Comparison of ENCODE assay signal across 9 mouse cellular contexts in the genomic region with DNA sequence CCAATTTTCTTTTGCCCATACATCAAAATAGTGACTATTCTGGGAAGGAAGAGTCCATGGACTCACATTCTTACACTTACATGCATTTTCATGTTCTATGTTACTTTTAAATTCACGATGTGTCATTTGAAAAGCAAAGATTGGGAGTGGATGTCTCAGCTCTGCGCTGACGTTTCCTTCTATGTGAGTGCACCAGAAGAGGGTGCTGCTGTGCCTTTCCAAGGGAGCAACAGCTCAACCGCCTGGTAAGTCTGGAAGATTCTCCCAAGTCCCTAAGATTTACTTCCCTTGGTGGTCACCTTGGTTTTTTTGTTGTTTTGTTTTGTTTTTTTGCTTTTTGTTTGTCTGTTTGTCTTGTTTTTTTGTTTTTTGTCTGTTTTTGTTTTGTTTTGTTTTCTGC. TPM values are rescaled to one million over a fixed set of nuclear protein-coding genes. Genes with fewer than 3 reads are reported as not detected.
DNase-seq lines count a peak whose midpoint lies in the region; ATAC-seq and TF ChIP-seq lines count a peak whose summit lies in the region.
"Had no signal": no experiment of that assay in that cellular context is flagged by ENCODE, and none has a peak within 500 bp of the region (broad histone marks: within the 10 kb centered on the region; RNA-seq: fewer than 3 reads in every experiment).

No protein-coding gene starts in this region.

- no peak for TF ChIP-seq POLR2A in cerebellum, adult 2 months (IDR thresholded peaks at IDR 0.05; ENCODE audit: borderline replicate concordance, insufficient read depth, low read length)

- no peaks in the 10 kb centered on the region for H3K4me1 ChIP-seq in cerebellum, adult 2 months (ENCODE audit: control insufficient read depth, insufficient read depth, low read length)

- 12% methylated on average over 4 of the region's 4 CpGs for WGBS in cerebellum, adult 2 months

- no peak for ATAC-seq in monocyte, adult 5-6 weeks (replicated peaks; ENCODE audit: insufficient number of reproducible peaks, low FRiP score, low TSS enrichment, poor library complexity, severe bottlenecking)

- peak; percentile 53 for TF ChIP-seq CTCF in cerebellum, adult 2 months (IDR thresholded peaks at IDR 0.05; ENCODE audit: borderline replicate concordance, insufficient read depth, low read depth, low read length)

- peak; percentile 13 to 26 for DNase-seq in cerebellum, adult 2 months
- no peak for DNase-seq in cerebellum, adult 11-12 months
- peak; percentile 49 to 62 for DNase-seq in left cerebral cortex, postnatal 10 days (ENCODE audit: extremely low spot score in 1 of 2, low spot score in 2 of 2)
- no peak for DNase-seq in left cerebral cortex, adult 8-10 months (ENCODE audit: low spot score in 2 of 2)
- peak; percentile 61 for DNase-seq in adrenal gland, postnatal 10 days
- DNase-seq in heart, postnatal 10 days, result peak; percentile 58 to 68
- peak; percentile 18 for DNase-seq in lung, postnatal 25 days (ENCODE audit: low spot score)

- no peaks in the 10 kb centered on the region for H3K27me3 ChIP-seq in cerebellum, adult 2 months (ENCODE audit: control insufficient read depth, insufficient read depth, low read length)

- H3K4me3 ChIP-seq in cerebellum, adult 2 months (replicated peaks; ENCODE audit: insufficient read depth, low read depth, low read length), result no peak overlapping the region
- H3K4me3 ChIP-seq: limb, embryonic 13.5 days had no signal

- no peak overlapping the region for H3K27ac ChIP-seq in cerebellum, adult 2 months (ENCODE audit: insufficient read depth, low read length)
- H3K27ac ChIP-seq: limb, embryonic 13.5 days had no signal

- intact Hi-C loops in left cerebral cortex, postnatal 10 days (cut with DNase I), result loop anchor here (2.0 to 10.0 kb wide), 4 partner anchors 752 to 1427 kb away; no protein-coding TSS in a partner anchor
- intact Hi-C loops in heart, postnatal 10 days (cut with DNase I), result loop anchor here (5.0 kb wide), 1 partner anchor 1427 kb away; no protein-coding TSS in a partner anchor

RNA-seq across cellular contexts. Expression of gene Inhba, which starts 6.1 kb away (rescaled TPM):
- 1.8 TPM in 2 replicates for polyA plus RNA-seq in cerebellum, adult 2 months (2012; rRNA removed)
- 10 to 100 TPM in 1 of 2 experiments, 1 to 10 TPM in 1; 8.9 to 10.8 TPM for total RNA-seq in left cerebral cortex, postnatal 10 days (2021)
- 10 to 100 TPM in 3 of 4 experiments, 1 to 10 TPM in 1; 8.8 to 16.1 (median 13.9) TPM for total RNA-seq in left cerebral cortex, adult 8-10 months (2022)
- 1 to 10 TPM; 2.9 to 6.1 TPM for total RNA-seq in adrenal gland, postnatal 10 days (2021)
- total RNA-seq in heart, postnatal 10 days (2021), result 1 to 10 TPM; 7.1 to 9.3 TPM
- 0.10 to 0.32 TPM in 2 of 3 replicates, not detected in the other for total RNA-seq in monocyte, adult 5-6 weeks (2017)

Comparison
In these comparisons a context has a peak if more than half of its experiments do, and no peak if none do; other contexts are left out.
1. DNase-seq: peak in cerebellum, adult 2 months (2 of 2), left cerebral cortex, postnatal 10 days (2 of 2), adrenal gland, postnatal 10 days (single experiment), heart, postnatal 10 days (2 of 2) and lung, postnatal 25 days (single experiment); none in cerebellum, adult 11-12 months (single experiment) and left cerebral cortex, adult 8-10 months (0 of 2).